Mouse (Mus musculus): ENCODE results near the gene Snai3.
A peak's percentile ranks its signal among the peaks of the same experiment; 100 is the strongest.

The Snai3 gene

DNA sequence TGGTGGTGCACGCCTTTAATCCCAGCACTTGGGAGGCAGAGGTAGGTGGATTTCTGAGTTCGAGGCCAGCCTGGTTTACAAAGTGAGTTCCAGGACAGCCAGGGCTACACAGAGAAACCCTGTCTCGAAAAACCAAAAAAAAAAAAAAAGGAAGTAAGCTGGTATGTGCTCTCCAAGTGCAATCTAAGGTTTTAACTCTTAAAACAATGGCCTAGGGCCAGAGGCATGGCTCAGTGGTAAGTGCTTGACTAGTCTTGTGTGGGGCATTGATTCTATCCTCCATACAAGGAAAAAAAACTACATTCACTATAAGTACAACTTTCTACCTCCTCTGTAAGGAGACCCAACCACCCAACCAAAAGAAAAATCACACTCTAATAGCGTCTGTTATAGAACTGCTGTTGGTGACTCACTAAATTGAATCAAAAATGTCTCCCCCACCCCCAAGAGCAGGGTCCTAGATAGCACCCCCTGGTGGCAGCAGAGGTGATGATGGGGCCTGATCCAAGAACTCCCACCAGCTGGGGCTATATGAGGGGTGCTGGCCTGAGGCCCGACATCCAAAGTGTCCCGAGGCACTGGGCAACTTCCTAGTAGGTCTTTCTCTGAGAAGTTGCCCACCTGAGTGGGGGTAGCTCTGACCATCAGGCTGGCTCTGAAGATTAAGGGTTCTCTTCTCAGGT, 1.2 kb downstream of the Snai3 start:
- DNase-seq (ENCODE audit: low spot score): no peak

DNA sequence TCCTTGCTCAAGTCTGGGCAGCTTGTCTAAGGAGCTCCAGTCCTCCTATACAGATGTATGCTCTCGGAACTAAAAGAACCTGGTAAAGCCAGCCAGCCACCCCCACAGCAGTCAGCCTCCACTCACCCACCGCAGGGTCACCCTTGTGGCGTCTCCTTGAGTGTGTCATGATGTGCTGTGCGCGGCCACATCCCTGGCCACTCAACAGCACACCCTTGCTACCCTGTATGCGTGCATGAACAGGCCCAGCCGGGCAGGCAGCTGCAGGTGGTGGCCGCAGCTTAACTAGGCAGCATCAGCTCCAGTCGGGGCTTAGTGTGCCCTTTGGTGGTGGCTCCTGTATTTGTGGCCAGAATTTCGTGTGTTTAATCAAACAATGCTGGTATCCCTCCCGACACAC, 3.4 kb downstream of the Snai3 start:
- no peak for DNase-seq (ENCODE audit: low spot score)

DNA sequence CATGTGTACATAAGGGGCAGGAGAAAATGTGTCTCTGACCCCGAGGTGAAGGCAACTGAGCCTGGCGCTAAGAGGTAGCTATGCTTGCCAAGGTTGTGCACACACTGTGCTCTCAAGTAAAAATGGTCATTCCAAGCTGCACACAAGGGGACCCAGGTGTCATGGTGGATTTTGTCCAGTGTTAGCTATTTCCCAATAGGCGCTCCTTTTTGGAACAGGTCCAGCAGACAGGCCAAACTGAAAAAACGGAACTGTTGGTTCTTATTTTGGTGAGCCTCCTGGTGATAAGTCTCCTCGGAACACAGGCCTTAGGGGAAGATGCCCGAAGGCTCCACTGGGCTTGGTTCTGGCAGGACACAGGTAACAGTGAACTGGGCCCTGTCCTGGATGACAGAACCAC, 6.1 kb downstream of the Snai3 start:
- DNase-seq (ENCODE audit: low spot score): no peak

DNA sequence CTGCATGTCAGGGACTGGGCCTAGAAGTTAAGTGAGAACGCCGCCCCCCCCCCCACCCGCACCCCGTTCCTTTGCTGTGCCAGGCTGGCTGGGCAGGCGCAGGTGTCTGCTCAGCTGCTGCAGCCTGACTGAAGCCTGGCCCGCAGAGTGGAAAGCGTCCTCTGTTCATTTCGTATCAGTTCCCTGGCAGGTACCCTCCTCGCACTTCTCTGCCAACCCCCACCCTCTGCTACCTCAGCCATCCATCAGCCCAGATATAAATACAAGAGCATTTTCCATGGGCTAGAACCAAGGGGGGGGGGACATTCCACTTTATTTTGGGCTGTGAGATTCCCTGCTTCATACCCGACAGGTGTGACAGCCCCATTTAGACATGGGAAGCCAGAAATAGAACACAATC, 8.4 kb downstream of the Snai3 start:
- DNase-seq (ENCODE audit: low spot score): no peak

DNA sequence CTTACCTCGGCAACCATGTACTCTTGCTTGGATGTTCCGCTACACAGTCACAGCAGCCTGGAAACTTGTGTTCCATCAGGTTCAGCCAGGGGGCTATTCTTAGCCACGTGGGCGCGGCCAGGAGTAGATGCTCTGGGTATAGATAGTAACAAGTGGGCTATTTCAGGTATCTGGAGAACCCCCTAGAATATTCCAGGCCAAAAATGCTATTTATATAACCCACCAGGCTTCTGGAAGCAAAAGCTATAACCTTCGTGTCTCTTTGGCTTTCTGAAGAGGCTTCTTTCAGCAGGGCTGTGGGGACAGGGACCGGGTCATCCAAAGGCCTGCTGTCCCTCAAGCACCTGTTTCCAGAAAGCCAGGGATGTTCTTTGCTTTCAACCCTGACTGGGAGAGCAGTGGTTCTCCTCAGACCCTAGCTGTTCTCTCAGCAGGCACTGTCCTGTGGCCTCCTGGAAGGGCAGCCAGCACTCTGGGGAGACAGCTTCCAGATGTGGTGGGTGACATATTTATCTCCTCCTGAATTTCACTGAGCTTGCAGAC, 9.3 kb downstream of the Snai3 start:
- no peak for DNase-seq (ENCODE audit: low spot score)

DNA sequence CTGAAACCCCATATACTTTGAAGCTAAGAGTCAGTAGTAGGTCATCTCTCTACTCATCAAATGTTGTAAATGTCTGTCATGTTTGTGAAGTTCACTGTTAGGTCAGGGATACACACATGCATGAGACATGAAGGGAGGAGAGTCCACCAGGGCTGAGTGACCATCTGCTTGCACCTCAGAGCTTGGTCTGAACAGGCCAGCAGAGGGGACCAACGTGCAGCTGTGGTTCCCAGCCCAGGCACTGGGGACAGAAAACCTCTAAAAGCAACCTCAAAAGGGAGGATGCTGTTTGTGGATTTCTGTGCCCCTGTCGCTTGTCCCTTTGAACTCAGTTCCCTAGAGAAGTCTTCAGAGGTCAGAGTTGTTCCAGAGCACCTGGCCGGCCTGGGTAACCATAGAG, 15.3 kb downstream of the Snai3 start:
- no peak for DNase-seq (ENCODE audit: low spot score)

DNA sequence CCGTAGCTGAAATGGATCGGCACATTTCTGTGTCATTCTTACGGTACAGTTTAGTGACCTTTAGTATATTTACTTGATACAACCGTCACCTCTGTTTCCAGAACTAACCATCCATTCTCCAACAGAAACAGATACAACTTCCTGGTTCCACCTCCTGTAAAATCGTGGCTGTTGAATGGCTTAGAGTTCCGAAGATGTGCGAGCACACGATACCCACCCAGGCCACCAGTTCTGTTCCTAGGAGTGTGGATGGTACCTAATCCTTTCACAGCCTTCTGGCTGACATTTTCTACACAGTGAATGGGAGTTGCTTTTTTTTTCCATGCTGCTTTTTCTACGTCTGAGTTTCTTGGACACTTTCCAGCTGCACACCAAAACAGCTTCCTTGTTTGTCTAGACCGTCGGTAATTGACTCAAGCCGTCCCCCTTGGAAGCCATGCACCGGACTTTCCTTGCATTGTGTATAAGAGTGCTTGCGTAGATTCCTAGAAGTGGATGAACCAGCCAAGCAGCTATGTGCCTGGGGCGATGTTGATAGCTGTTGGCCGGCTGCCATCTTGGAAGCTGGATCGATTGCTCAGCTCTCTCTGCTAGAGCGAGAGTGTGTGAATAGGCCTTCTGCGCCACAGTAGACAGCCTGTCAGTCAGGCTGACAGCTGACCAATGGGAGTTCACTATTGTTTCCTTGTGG, 16.3 kb downstream of the Snai3 start:
- peak; percentile 77 for DNase-seq (ENCODE audit: low spot score)

DNA sequence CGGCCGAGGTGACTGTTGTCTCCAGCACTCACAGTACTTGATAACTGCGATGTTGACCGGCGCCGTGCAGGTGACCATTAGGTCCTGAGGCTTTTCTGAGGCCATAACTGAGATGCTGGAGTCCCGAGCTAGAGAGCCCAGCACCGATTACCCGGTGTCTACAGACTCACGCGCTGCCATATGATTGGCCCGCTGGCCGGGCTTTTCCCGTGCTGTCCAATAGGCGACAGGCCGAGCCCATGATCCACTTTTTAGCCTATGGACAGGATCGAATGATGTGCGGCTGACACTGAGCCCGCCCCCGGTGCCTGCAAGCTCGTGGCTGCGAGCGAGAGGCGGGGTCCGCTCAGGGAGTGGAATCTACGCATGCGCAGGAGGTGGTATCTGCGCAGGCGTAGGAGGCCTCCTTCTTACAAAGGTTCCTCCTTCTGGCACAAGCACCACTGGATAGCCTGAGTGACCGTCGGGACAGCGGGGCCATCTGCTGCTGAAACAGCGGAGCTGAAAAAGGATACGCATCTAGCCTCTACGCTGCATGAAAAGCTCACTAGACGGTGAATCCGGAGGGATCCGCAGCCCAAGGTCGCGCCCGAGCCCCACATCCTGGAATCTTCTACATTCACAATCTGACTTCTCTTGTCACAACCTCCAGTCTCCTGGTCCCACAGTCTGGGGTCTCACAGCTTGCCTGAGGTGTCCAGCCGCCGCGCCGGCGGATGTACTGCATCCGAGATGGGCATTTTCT, 17.1 kb downstream of the Snai3 start, which contains the start of gene Mvd:
TSS of gene Mvd (minus strand) at position 161 of the 745 bp plus-strand sequence.
- DNase-seq (ENCODE audit: low spot score): peak; percentile 97

DNA sequence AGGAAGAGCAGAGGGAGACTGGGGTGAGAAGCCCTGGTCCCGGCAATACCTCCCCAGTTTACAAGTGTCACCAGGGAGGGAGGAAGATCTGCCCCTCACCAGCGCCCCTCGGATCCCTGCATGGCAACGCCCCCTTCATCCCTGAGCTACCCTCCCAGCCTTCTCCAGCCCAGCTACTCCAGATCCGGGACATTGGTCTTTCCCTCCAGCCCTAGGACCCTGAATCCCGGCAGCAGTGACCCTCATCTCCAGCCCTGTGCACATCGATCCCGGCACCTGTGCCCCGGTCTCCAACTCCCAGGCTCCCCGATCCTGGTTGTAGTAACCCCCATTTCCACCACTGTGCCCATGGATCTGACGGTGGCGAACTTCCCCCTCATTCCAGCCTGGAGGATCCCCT, 17.8 kb downstream of the Snai3 start:
- DNase-seq (ENCODE audit: low spot score): no peak

DNA sequence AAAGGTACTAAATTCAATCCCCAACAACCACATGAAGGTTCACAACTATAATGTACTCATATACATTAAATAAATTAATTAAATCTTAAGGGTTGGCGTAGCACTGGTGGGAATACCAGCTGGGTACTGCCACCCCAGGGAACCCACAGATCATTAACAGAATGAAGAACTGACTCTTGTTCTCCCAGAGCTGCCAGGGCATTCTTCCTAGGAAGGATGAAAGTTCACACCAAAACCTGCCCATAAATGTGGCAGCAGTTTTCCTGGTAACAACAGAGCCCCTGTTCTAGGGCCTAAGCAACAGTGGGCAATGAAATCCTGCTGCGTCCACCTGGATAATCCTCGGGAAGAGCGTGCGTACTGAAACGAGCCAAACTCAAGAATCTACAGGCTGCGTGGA, 18.2 kb downstream of the Snai3 start:
- no peak for DNase-seq (ENCODE audit: low spot score)

DNA sequence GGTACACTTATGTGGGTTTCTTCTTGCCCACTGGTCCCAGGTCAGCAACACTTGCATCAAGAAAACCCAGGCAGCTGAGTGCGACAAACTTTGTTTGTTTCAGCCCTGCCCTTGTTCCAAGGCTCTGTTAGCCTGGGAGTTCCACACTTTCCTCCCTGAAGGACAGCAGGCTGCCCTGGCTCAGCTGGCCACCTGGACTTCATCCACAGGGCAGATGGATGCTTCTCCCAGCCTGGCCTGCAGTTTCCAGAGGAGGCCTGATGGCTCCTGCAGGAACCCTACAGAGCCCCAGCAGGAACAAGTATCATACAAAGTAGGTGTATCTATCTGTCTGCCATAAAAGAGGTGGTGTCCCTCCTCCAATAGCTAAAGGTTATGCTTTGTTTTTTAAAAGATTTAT, 19.2 kb downstream of the Snai3 start:
- DNase-seq (ENCODE audit: low spot score): no peak

DNA sequence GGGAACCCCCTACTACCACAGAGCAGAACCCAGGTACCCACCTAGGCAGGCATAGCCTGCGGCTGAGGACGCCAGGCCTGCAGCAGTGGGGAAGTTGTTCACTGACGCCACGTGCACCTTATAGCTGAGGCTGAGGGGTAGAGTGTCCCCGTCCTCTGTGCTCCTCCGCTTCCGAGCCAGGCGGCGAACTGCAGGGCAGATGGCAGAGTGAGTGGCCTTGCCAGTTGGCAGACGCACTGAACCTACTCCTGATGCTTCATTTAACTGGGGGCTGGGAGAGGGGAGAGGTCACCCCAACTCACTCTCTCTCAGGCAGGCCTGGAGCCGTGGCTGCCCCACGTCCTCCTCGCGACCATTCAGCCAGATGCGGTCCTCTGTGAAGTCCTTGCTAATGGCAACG, 21.2 kb downstream of the Snai3 start:
- DNase-seq (ENCODE audit: low spot score): no peak

DNA sequence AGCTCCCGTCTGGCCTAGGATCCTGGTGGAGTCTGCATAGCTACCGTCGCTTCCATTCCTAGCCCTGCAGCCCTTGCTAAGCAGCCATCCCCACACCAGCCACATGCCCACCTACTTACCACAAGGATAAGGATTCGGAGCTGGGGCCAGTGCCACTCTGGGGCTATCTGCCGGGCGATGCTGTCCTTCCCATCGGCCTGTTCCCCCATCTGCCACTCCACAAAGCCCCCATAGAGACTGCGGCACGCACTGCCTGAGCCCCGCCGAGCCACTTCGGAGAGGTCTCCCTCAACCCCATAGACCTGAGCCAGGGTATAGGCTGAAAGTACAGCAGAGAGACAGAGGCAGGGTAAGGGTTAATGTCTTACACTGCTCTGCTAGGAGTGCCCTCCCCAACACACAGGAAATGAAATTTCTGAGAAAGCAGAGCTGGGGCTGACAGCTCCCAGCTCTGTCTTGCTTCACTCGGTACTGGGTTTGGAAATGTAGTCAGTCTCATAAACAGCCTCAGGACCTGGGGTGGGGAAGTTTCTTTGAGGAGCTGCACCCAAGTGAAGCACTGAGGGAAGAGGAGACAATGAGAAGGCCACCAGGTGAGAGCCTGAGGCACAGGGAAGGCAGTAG, 22.7 kb downstream of the Snai3 start:
- DNase-seq (ENCODE audit: low spot score): no peak

DNA sequence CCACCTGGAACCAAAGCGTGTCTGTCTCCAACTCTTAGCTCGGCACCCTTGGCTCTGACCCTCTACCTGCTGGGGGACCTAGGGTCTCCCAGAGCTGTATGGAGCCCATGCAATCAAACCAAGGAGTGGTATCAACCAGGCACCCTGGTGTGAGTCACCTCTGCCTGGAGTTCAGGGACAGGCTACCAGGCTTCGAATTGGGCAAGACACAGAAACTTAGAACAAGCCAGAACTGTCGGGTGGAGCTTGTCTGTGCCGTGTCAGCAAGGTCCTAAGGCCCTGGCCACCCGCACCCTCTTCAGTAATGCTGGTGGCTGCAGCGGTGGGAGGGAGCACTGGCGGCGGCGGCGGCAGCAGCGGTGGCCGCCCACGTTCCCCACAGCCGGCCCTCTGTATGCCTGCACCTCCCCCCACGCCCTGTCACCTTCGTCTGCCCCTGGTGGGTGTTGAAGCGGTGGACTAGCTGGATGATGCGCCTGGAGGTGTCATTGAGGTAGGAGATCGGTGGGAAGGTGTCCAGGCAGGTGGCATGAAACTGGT, 23.9 kb downstream of the Snai3 start:
- no peak for DNase-seq (ENCODE audit: low spot score)

DNA sequence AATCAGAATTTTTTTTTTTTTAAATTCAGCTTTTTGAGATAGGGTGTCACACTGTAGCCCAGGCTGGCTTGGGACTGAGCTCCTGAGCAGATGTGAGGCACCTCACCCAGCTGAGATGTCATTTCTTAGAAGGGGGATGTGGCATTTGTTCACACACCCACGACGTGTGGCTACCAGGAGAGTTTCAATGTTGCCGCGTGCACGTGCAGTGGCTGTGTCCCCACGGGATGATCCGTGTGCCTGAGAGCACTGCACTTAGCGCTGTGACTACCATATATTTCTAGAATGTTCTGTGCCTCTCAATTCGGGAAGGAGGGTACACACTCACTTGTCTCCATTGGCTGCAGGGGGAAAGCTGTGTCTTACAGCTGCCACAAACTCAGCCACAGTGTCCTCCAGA, 24.4 kb downstream of the Snai3 start:
- DNase-seq (ENCODE audit: low spot score): no peak

DNA sequence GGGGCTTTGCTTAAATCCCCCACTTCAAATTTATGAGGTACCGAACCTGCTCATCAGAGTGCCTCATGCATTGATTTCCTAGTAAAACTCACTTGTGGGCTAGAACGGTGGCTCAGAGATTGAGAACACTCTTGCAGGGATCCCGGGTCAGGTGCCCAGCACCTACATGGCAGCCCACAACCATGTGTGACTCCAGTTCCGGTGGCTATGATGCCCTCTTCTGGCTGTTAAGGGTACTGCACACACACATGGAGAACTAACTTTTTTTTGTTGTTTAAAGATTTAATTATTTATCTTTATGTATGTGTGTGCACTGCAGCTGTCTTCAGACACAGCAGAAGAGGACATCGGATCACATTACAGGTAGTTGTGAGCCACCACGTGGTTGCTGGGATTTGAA, 25.2 kb downstream of the Snai3 start:
- no peak for DNase-seq (ENCODE audit: low spot score)

DNA sequence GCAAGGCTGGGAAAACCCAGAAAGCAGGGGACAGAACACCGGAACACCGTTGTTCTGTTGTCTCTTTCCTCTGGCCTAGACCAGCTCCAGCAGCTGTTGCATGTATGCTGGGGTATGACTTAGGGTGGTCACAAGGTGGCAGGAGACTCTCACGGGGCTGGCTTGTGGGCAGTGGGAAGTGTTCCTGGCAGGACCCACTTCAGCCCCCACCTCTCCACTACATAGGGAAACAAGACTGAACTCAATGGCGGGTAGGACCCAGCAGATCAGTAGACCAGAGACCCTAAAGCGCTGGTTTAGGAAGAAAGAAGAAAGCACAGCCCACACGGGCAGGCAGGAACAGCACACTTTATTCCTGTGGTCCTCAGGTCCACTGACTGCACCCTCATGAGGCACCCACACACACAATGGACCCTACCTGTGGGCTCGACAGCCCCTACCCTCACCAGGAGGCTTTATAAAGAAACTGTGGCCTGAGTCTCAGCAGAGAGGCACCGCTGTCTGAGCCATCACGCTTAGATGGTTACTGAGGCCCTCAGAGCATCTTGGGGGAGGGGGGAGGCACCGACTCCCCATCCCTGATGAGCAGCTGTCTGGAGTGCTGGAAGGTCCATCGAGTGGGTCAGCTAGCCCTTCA, 27.1 kb downstream of the Snai3 start:
- DNase-seq (ENCODE audit: low spot score): no peak

DNA sequence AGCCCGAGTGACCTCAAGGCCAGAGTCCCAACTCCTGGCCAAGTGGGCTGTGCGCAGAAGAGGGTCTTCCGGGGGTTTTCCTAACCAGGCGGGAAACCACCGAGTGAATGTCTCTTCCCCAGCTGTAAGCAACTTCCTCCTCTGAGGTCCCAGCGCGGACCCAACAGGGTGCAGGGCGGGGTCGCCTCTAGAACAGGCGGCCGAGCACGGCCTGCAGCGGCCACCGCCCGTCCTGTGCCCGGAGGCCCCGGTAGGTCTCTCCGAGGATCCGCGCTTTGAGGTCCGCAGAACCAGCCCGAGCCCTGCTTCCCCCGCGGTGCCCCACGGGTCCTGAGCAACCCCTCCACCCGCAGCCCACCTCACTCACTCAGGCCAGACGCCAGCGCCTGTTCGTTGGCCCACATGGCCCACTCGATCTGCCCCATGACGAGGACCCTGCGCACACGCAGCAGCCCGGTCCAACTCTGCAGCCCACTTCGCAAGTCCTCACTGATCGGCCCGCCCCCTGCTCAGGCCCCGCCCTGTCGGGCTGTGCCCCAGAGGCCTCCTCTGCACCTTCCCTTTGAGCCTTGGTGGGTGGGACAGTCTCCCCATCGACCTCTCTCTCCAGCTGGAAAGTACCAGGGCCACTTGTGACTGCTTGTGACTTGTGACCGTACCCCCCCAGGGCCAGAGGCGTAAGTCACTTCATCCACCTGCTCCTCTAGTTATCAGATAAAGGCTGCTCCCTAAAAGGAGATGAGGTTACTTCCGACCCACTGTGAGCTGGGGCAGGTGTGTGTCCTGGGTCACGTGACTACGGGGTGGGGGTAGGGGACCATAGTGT, 27.9 kb downstream of the Snai3 start, which contains the start of gene Cyba:
TSS of gene Cyba (minus strand) at position 488 of the 826 bp plus-strand sequence.
- DNase-seq (ENCODE audit: low spot score): peak; percentile 24

DNA sequence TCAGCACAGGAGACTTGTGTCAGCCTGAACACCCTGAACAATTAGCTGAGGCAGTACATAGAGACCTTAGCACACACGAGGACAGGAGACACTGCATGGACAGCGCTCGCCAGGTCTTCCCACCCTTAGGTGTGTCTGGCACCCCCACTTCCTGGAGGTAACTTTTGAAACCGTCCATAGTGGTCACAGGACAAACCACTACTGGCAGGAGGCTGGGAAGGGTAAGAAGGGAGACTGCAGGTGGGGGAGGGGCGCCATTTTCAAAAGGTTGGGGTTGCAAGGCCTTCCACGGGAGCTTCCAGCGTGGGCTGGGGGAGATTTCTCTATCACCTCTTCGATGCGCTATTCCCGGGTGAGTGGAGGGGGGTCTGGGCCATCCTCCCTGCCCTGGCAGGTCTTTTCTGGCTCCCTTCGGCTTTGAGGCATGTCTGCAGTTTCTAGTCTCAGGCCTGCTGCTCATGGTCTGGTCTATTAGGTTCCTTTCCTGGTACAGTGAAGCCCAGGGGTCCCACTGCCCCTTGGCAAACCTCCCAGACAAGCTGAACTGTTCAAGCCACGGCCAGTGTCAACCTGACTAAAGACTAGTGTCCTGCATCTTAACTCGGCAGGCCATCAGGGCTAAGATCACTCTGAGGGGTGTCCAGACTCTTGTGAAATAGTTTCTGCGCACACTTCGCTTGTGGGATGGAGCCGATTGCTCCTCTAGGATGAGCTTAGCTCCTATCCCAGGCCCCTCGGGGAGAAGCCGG, 28.7 kb downstream of the Snai3 start:
- no peak for DNase-seq (ENCODE audit: low spot score)

DNA sequence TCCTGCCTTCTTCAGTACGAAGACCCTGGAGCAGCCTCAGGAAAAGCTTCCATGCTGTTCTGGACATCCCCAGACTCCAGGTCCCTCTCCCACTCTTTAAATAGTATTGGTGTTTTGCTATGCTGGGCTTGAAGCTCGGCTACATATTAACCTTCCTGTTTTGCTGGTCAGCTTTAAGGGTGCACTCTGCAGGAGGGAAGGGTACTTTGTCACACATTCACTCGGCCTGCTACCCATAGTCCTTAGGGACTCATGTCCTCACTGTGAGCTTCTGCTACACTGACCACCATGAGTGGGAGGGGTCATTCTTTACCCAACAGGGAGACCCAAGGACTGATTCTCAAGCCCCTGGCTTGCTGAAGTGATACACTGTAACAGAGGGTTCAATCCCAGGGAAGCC, 29.9 kb downstream of the Snai3 start:
- no peak for DNase-seq (ENCODE audit: low spot score)
